Mouse (Mus musculus) small intestine, adult 2 months (tissue): ENCODE results near the gene Snrnp25. TPM values are rescaled to one million over a fixed set of nuclear protein-coding genes. Genes with fewer than 3 reads are reported as not detected.

ENCODE experiments used
- H3K27ac ChIP-seq: fragments of 200-500 bp; 2 replicates; pipeline ENCODE4 v1.5.1; 2012; ENCODE audit warnings: low read depth, low read length, control low read depth, inconsistent platforms; ENCODE audit not compliant: insufficient read depth
- H3K27me3 ChIP-seq: fragments of 200-500 bp; 2 replicates; pipeline ENCODE4 v1.6.1; 2012; ENCODE audit warnings: mild to moderate bottlenecking, moderate library complexity, low read length, inconsistent platforms; ENCODE audit not compliant: control insufficient read depth, insufficient read depth
- H3K36me3 ChIP-seq: fragments of 200-500 bp; 2 replicates; pipeline ENCODE4 v1.6.1; 2012; ENCODE audit warnings: mild to moderate bottlenecking, low read length, control low read depth, inconsistent platforms; ENCODE audit not compliant: control insufficient read depth, insufficient read depth
- H3K4me1 ChIP-seq: fragments of 200-500 bp; 2 replicates; pipeline ENCODE4 v1.6.1; 2012; ENCODE audit warnings: low read length, inconsistent platforms, mixed read lengths; ENCODE audit not compliant: control insufficient read depth, insufficient read depth, insufficient read length
- H3K4me3 ChIP-seq: fragments of 200-500 bp; 2 replicates; pipeline ENCODE4 v1.5.1; 2012; ENCODE audit warnings: low read depth, mild to moderate bottlenecking, control low read depth, inconsistent platforms, low read length, moderate library complexity
- CTCF ChIP-seq: fragments of 200-500 bp; IDR thresholded peaks from 2 replicates; pipeline ENCODE4 v1.5.1; 2012; ENCODE audit warnings: low read depth, mild to moderate bottlenecking, control low read depth, inconsistent platforms, low read length, moderate library complexity, mixed read lengths; ENCODE audit not compliant: insufficient replicate concordance, insufficient read length; ENCODE audit errors: extremely low read depth
- POLR2A ChIP-seq: fragments of 200-500 bp; IDR thresholded peaks from 2 replicates; pipeline ENCODE4 v1.6.1; 2012; ENCODE audit warnings: low read depth, mild to moderate bottlenecking, control low read depth, inconsistent platforms, low read length, moderate library complexity
- WGBS: fragments of 180-500 bp; shearing (Covaris S2); methylation state at CpG from one replicate; pipeline ENCODE4 v1.1.7; 2018; 5-methylcytosine and 5-hydroxymethylcytosine counted together
- polyA plus RNA-seq: library from polyadenylated mRNA; depleted of rRNA; stranded (reverse); fragments of >200 nt; gene quantifications from 2 replicates; pipeline ENCODE4 v1.2.3, GENCODE M21; 2012

Snrnp25 gene
- polyA plus RNA-seq, 1 experiment, result 22.5 TPM

DNA sequence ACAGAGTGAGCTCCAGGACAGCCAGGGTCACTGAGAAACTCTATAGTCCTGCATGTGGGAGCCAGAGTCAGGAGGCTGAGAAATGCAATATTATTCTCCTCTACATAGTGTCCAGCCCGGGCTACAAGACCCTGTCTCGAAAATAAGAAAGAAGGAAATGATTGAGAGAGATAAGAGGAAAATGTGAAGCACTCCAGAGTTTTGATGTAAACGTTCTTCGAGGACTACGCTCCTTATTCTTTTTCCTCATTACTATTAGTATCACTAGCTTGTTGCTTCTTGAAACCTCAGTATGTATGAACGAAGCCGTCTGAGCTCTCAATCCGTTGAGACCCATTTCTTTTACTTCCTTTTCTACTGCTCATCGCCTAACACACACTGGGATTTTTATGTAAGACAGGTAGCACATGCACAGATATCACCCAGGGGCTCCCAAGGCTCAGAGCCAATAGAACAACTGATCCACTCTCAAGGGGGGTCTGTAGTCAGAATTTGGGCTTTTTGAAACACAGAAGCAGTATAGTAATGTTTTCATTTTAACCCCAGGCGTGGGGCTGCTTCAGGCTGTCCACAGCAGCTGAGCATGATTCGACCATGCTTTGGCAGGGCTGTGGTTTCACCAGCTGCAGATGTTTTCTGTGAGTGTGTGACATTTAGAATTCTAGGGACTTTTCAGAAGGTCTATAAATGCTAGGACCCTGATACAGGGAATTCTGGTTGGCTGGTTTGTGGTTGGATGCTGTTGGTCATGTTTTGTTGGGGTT lies 3.1 kb upstream of the Snrnp25 start:
- Histone ChIP-seq H3K27ac (no peak overlapping the region), H3K36me3 (no peaks in the 10 kb centered on the region), H3K4me1 (peaks cover 3% of the 10 kb centered on the region; the same call in 1 of the 2 replicates), H3K4me3 (no peak overlapping the region), H3K27me3 (no peaks in the 10 kb centered on the region)
- TF ChIP-seq POLR2A, result no peak
- 59% methylated on average over 11 of the region's 11 CpGs for WGBS

DNA sequence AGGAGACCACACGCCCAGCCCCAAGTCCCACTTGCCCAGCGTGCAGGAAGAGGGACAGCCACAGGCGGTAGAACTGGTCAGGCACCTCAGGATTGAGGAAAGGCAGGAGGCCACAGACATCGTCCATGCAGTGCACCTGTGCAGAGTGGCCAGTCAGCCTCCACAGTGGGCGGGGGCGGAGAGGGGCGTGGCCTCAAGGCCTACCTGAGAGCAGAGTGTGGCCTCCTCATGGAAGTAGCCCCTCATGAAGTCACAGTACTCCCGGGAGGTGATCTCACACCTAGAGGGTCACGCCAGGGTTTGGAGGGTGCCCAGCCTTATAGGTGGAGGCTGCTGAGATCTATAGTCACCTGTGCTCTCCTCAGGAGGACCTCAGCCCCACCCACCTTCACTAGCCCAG lies 5.4 kb downstream of the Snrnp25 start:
- 84% methylated on average over 9 of the region's 9 CpGs for WGBS
- Histone ChIP-seq H3K27ac (no peak overlapping the region), H3K27me3 (no peaks in the 10 kb centered on the region), H3K36me3 (peaks cover 36% of the 10 kb centered on the region), H3K4me3 (no peak overlapping the region), H3K4me1 (no peaks in the 10 kb centered on the region)
- TF ChIP-seq CTCF (no peak), POLR2A (no peak)

GRCm38 (mm10) chr11:32215372-32216162 lies 10.4 kb downstream of the Snrnp25 start:
- no peaks in the 10 kb centered on the region for H3K4me1 ChIP-seq
- no peak overlapping the region for H3K27ac ChIP-seq
- H3K36me3 ChIP-seq, result peaks cover 17% of the 10 kb centered on the region
- TF ChIP-seq CTCF (no peak), POLR2A (no peak)
- 92% methylated on average over 18 of the region's 18 CpGs for WGBS
- H3K4me3 ChIP-seq, result no peak overlapping the region
- H3K27me3 ChIP-seq, result no peaks in the 10 kb centered on the region

- 21% methylated on average over 8 of the region's 8 CpGs for WGBS
- peaks cover 14% of the 10 kb centered on the region for H3K36me3 ChIP-seq
- no peak for TF ChIP-seq POLR2A
- peak; percentile 88; the same call in 1 of the 2 replicates for TF ChIP-seq CTCF
- H3K4me3 ChIP-seq, result no peak overlapping the region
- H3K4me1 ChIP-seq, result peaks cover 3% of the 10 kb centered on the region; the same call in 1 of the 2 replicates
- H3K27me3 ChIP-seq, result no peaks in the 10 kb centered on the region
- no peak overlapping the region for H3K27ac ChIP-seq
These were observed 11.6 kb downstream of the Snrnp25 start for GRCm38 (mm10) chr11:32216851-32217250.

DNA sequence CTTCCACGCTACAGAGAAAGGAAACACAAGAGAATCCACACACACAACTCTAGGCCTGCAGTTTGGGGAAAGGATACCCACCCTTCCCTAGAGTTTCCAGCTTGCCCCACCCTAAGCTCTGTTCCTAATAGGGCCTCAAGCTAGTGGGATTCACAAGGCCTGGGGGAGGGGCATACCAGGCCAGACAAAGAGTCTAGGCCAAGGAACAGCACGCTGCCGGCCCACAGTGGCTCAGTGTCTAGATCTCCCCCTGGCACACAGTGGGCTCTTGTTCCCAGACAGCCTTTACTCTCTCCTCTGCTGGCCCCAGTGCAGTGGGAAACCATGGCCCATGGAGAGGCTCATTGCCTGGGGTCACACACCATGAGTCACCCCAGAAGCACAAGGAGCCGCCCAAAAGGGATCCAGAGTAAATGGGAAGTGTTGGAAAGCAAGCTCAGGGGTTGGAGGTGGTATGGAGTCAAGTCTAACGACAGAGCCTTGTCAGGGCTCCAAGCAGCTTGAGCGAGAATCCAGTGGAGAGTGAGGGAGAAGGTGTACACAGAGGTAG lies 13.4 kb downstream of the Snrnp25 start:
- Histone ChIP-seq H3K27ac (no peak overlapping the region), H3K27me3 (no peaks in the 10 kb centered on the region), H3K36me3 (peaks cover 6% of the 10 kb centered on the region; the same call in 1 of the 2 replicates), H3K4me1 (peaks cover 12% of the 10 kb centered on the region), H3K4me3 (no peak overlapping the region)
- no peak for TF ChIP-seq POLR2A
- 69% methylated on average over 6 of the region's 6 CpGs for WGBS

- Histone ChIP-seq H3K27me3 (no peaks in the 10 kb centered on the region), H3K36me3 (peaks cover 3% of the 10 kb centered on the region; the same call in 1 of the 2 replicates), H3K27ac (no peak overlapping the region), H3K4me3 (no peak overlapping the region), H3K4me1 (peaks cover 12% of the 10 kb centered on the region)
- WGBS, result 87% methylated on average over 10 of the region's 10 CpGs
- no peak for TF ChIP-seq CTCF
- no peak for TF ChIP-seq POLR2A
These were observed 14.1 kb downstream of the Snrnp25 start for GRCm38 (mm10) chr11:32219287-32219686.

GRCm38 (mm10) chr11:32220607-32221224 lies 15.5 kb downstream of the Snrnp25 start:
- Histone ChIP-seq H3K4me1 (peaks cover 24% of the 10 kb centered on the region), H3K4me3 (peak overlapping the region; percentile 74), H3K36me3 (no peaks in the 10 kb centered on the region), H3K27ac (no peak overlapping the region), H3K27me3 (no peaks in the 10 kb centered on the region)
- TF ChIP-seq POLR2A (no peak), CTCF (no peak)
- 49% methylated on average over 10 of the region's 10 CpGs for WGBS
